Mouse (Mus musculus): ENCODE measurements around the gene Klhl41. TPM values are rescaled to one million over a fixed set of nuclear protein-coding genes. Genes with fewer than 3 reads are reported as not detected.

The Klhl41 gene
- polyA plus RNA-seq, 1 experiment from 2014 or later, result 22.4 TPM

- Histone ChIP-seq H3K4me1 (no peaks in the 10 kb centered on the region), H3K4me3 (replicated peaks) (no peak overlapping the region), H3K9me3 (replicated peaks) (no peaks in the 10 kb centered on the region), H3K36me3 (peaks cover 14% of the 10 kb centered on the region; the same call in 1 of the 2 replicates), H3K4me2 (replicated peaks) (no peak overlapping the region), H3K27ac (replicated peaks) (no peak overlapping the region), H3K27me3 (no peaks in the 10 kb centered on the region), H3K9ac (no peak overlapping the region)
- 82% methylated on average over 13 of the region's 13 CpGs for WGBS
- no peak for ATAC-seq (ENCODE audit: insufficient number of reproducible peaks, low FRiP score, low TSS enrichment, low read depth)
These were observed 13.3 kb downstream of the Klhl41 start for GRCm38 (mm10) chr2:69683036-69683805.

DNA sequence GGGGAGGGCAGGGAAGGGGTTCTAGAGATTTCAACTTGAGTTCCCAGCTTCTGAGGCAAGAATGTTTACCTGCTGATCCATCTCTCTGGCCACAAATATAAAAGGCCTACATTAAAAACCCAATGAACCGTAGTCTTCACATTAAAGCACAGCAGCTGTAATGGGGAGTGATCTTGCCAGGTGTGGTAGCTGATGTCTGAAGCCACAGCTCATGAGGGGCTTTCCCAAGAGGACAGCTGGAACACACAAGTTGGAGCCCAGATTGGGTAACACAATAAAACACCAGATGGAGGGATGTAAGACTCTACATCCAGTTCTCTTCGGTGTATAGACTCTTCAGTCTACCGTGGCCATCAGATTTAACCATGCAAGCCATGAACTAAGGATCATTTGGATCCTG lies 14.6 kb downstream of the Klhl41 start:
- no peak overlapping the region for H3K4me3 ChIP-seq (replicated peaks)
- H3K4me2 ChIP-seq (replicated peaks), result no peak overlapping the region
- H3K9ac ChIP-seq, result no peak overlapping the region
- no peak for ATAC-seq (ENCODE audit: insufficient number of reproducible peaks, low FRiP score, low TSS enrichment, low read depth)
- 87% methylated on average over 3 of the region's 3 CpGs for WGBS
- no peaks in the 10 kb centered on the region for H3K27me3 ChIP-seq
- no peak overlapping the region for H3K27ac ChIP-seq (replicated peaks)
- H3K4me1 ChIP-seq, result no peaks in the 10 kb centered on the region
- no peaks in the 10 kb centered on the region for H3K9me3 ChIP-seq (replicated peaks)
- peaks cover 13% of the 10 kb centered on the region for H3K36me3 ChIP-seq

DNA sequence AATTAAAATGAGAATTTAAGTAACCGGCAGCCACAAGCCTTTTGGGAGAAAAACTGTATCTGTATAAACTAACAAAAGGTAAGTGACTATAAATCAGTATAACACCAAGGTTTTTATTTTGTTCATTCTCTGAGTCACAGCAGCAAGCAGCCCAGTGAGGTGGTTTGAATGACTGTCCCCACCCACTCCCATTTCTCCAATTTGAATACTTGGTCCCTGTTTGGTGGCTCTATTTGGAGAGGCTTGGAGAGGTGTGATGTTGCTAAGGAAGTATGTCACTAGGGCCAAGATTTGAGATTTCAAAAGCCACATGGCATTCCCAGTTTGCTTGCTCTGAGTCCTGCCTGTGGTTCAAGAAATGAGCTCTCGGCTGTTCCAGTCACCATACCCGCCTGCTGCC lies 20.3 kb downstream of the Klhl41 start:
- no peak for ATAC-seq (ENCODE audit: insufficient number of reproducible peaks, low FRiP score, low TSS enrichment, low read depth)
- WGBS, result 91% methylated on average over 3 of the region's 3 CpGs
- no peak overlapping the region for H3K9ac ChIP-seq
- no peaks in the 10 kb centered on the region for H3K27me3 ChIP-seq
- H3K27ac ChIP-seq (replicated peaks), result no peak overlapping the region
- H3K9me3 ChIP-seq (replicated peaks), result no peaks in the 10 kb centered on the region
- H3K4me3 ChIP-seq (replicated peaks), result no peak overlapping the region
- H3K4me1 ChIP-seq, result no peaks in the 10 kb centered on the region
- H3K36me3 ChIP-seq, result peaks cover 41% of the 10 kb centered on the region
- H3K4me2 ChIP-seq (replicated peaks), result no peak overlapping the region

DNA sequence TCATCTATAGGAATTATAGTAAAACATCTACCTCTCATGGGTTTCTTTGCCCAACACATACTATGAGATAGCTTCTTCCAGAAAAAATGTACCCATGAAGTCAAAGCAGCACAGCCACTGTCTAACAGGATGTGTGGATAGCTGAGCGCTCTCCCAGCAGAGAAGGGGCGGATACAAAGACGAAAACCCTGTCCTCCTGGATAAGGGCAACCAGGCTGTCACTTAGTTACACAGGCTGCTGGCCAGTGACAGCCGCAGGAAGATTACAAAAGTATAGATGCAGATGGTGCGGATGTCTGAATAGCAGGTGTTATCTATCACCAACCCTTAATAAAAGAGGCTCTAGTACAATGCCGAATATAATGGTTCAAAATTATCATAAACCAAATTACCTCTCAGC lies 20.9 kb downstream of the Klhl41 start:
- Histone ChIP-seq H3K9ac (no peak overlapping the region), H3K27ac (replicated peaks) (no peak overlapping the region), H3K4me1 (no peaks in the 10 kb centered on the region), H3K4me3 (replicated peaks) (no peak overlapping the region), H3K36me3 (peaks cover 41% of the 10 kb centered on the region), H3K4me2 (replicated peaks) (no peak overlapping the region), H3K27me3 (no peaks in the 10 kb centered on the region), H3K9me3 (replicated peaks) (no peaks in the 10 kb centered on the region)
- WGBS, result 94% methylated on average over 6 of the region's 6 CpGs
- no peak for ATAC-seq (ENCODE audit: insufficient number of reproducible peaks, low FRiP score, low TSS enrichment, low read depth)

- Histone ChIP-seq H3K9me3 (replicated peaks) (no peaks in the 10 kb centered on the region), H3K9ac (no peak overlapping the region), H3K4me3 (replicated peaks) (no peak overlapping the region), H3K27ac (replicated peaks) (no peak overlapping the region), H3K27me3 (no peaks in the 10 kb centered on the region), H3K4me1 (no peaks in the 10 kb centered on the region), H3K4me2 (replicated peaks) (no peak overlapping the region), H3K36me3 (peaks cover 32% of the 10 kb centered on the region)
- 91% methylated on average over 11 of the region's 11 CpGs for WGBS
- no peak for ATAC-seq (ENCODE audit: insufficient number of reproducible peaks, low FRiP score, low TSS enrichment, low read depth)
These were observed 23.6 kb downstream of the Klhl41 start for GRCm38 (mm10) chr2:69693501-69693900.

DNA sequence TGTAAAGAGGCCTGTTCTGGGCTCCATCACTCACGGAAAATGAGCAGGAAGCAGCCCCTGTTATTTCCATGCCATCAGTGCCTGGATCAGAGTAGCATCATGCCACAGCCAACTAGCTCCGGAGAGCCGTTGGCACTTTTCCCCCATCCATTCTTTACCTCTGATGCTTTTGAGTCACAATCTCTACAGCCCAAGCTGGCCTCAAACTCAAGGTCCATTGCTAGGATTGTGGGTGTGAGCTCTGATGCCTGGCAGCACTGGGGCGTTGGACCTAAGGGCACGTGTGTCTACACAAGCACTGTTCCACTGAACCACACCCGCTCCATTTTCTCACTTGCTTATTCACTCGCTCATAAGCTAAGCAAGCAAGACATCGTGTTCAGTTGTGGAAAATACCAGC lies 30.5 kb downstream of the Klhl41 start:
- peaks cover 40% of the 10 kb centered on the region for H3K36me3 ChIP-seq

GRCm38 (mm10) chr2:69712171-69712570 lies 42.3 kb downstream of the Klhl41 start:
- no peak overlapping the region for H3K4me3 ChIP-seq (replicated peaks)

More for the DNA sequence above, 30.5 kb downstream of the Klhl41 start:
- Histone ChIP-seq H3K4me2 (replicated peaks) (no peak overlapping the region), H3K9me3 (replicated peaks) (no peaks in the 10 kb centered on the region), H3K27me3 (no peaks in the 10 kb centered on the region), H3K4me1 (no peaks in the 10 kb centered on the region), H3K4me3 (replicated peaks) (no peak overlapping the region), H3K9ac (no peak overlapping the region), H3K27ac (replicated peaks) (no peak overlapping the region)
- no peak for ATAC-seq (ENCODE audit: insufficient number of reproducible peaks, low FRiP score, low TSS enrichment, low read depth)
- 93% methylated on average over 8 of the region's 8 CpGs for WGBS

GRCm38 (mm10) chr2:69712981-69713625 lies 43.2 kb downstream of the Klhl41 start, which contains the start of gene Fastkd1:
Fastkd1 (minus strand) TSS chr2:69713516.
- no peaks in the 10 kb centered on the region for H3K9me3 ChIP-seq (replicated peaks)
- peak within 1 kb of the TSS; percentile 36; the same call in 1 of the 2 replicates for H3K27ac ChIP-seq (replicated peaks)
- peak within 1 kb of the TSS; percentile 77 for H3K4me2 ChIP-seq (replicated peaks)
- under 1% methylated on average over 39 of the region's 39 CpGs for WGBS
- peak within 1 kb of the TSS; percentile 67 for H3K4me3 ChIP-seq (replicated peaks)
- H3K4me1 ChIP-seq, result 0 out of 2 replicates have a peak, but pooled peaks cover 2% of the 10 kb centered on the region
- H3K9ac ChIP-seq, result peak within 1 kb of the TSS; percentile 43
- no peaks in the 10 kb centered on the region for H3K36me3 ChIP-seq
- peak; percentile 95 for ATAC-seq (ENCODE audit: insufficient number of reproducible peaks, low FRiP score, low TSS enrichment, low read depth)
- H3K27me3 ChIP-seq, result no peaks in the 10 kb centered on the region

More at GRCm38 (mm10) chr2:69712171-69712570, 42.3 kb downstream of the Klhl41 start:
- WGBS, result 78% methylated on average over 14 of the region's 14 CpGs
- H3K27ac ChIP-seq (replicated peaks), result no peak overlapping the region
- H3K4me1 ChIP-seq, result 0 out of 2 replicates have a peak, but pooled peaks cover 2% of the 10 kb centered on the region
- no peak for ATAC-seq (ENCODE audit: insufficient number of reproducible peaks, low FRiP score, low TSS enrichment, low read depth)
- no peaks in the 10 kb centered on the region for H3K36me3 ChIP-seq
- no peaks in the 10 kb centered on the region for H3K27me3 ChIP-seq
- H3K4me2 ChIP-seq (replicated peaks), result no peak overlapping the region
- H3K9me3 ChIP-seq (replicated peaks), result no peaks in the 10 kb centered on the region
- H3K9ac ChIP-seq, result no peak overlapping the region

- H3K9me3 ChIP-seq (replicated peaks), result no peaks in the 10 kb centered on the region
- H3K27ac ChIP-seq (replicated peaks), result no peak overlapping the region
- H3K4me3 ChIP-seq (replicated peaks), result peak overlapping the region; percentile 67
- 0 out of 2 replicates have a peak, but pooled peaks cover 2% of the 10 kb centered on the region for H3K4me1 ChIP-seq
- H3K27me3 ChIP-seq, result no peaks in the 10 kb centered on the region
- no peaks in the 10 kb centered on the region for H3K36me3 ChIP-seq
- 33% methylated on average over 4 of the region's 4 CpGs for WGBS
- H3K9ac ChIP-seq, result no peak overlapping the region
- peak overlapping the region; percentile 77 for H3K4me2 ChIP-seq (replicated peaks)
- no peak for ATAC-seq (ENCODE audit: insufficient number of reproducible peaks, low FRiP score, low TSS enrichment, low read depth)
These were observed 43.7 kb downstream of the Klhl41 start for GRCm38 (mm10) chr2:69713626-69714014.

GRCm38 (mm10) chr2:69714126-69714525 lies 44.2 kb downstream of the Klhl41 start:
- Histone ChIP-seq H3K27ac (replicated peaks) (no peak overlapping the region), H3K4me3 (replicated peaks) (no peak overlapping the region), H3K9ac (no peak overlapping the region), H3K27me3 (no peaks in the 10 kb centered on the region), H3K36me3 (no peaks in the 10 kb centered on the region), H3K9me3 (replicated peaks) (no peaks in the 10 kb centered on the region), H3K4me2 (replicated peaks) (no peak overlapping the region), H3K4me1 (0 out of 2 replicates have a peak, but pooled peaks cover 2% of the 10 kb centered on the region)
- ATAC-seq (ENCODE audit: insufficient number of reproducible peaks, low FRiP score, low TSS enrichment, low read depth), result no peak
- 81% methylated on average over 5 of the region's 5 CpGs for WGBS

GRCm38 (mm10) chr2:69716483-69716882 lies 46.6 kb downstream of the Klhl41 start:
- no peaks in the 10 kb centered on the region for H3K36me3 ChIP-seq
- no peaks in the 10 kb centered on the region for H3K27me3 ChIP-seq
- H3K4me3 ChIP-seq (replicated peaks), result no peak overlapping the region
- H3K4me2 ChIP-seq (replicated peaks), result no peak overlapping the region
- WGBS, result 64% methylated on average over 3 of the region's 3 CpGs
- H3K9me3 ChIP-seq (replicated peaks), result no peaks in the 10 kb centered on the region
- H3K4me1 ChIP-seq, result 0 out of 2 replicates have a peak, but pooled peaks cover 2% of the 10 kb centered on the region
- no peak overlapping the region for H3K9ac ChIP-seq
- no peak for ATAC-seq (ENCODE audit: insufficient number of reproducible peaks, low FRiP score, low TSS enrichment, low read depth)
- H3K27ac ChIP-seq (replicated peaks), result no peak overlapping the region

Data from embryonic facial prominence, embryonic 15.5 days (tissue).